In genomic region chr10:86286508-86286907, GRCm38 (mm10) we compare ENCODE assay signal across 17 mouse cellular contexts. TPM values are rescaled to one million over a fixed set of nuclear protein-coding genes. Genes with fewer than 3 reads are reported as not detected.
A peak's percentile ranks its signal among the peaks of the same experiment; 100 is the strongest.
DNase-seq lines count a peak whose midpoint lies in the region; ATAC-seq and TF ChIP-seq lines count a peak whose summit lies in the region.
"Had no signal": no experiment of that assay in that cellular context is flagged by ENCODE, and none has a peak within 500 bp of the region (broad histone marks: within the 10 kb centered on the region; RNA-seq: fewer than 3 reads in every experiment).

No protein-coding gene starts in this region.

- TF ChIP-seq CTCF in heart, adult 2 months (IDR thresholded peaks at IDR 0.05): no peak

- 0 out of 2 replicates have a peak, but pooled peaks have one; percentile 43 for TF ChIP-seq EP300 in heart, adult 2 months (IDR thresholded peaks at IDR 0.05; ENCODE audit: insufficient read depth, low read depth, low read length)

- no peak overlapping the region for H3K4me3 ChIP-seq in heart, adult 2 months
- H3K4me3 ChIP-seq in heart, embryonic 12.5 days: no peak overlapping the region
- H3K4me3 ChIP-seq: embryonic facial prominence, embryonic 12.5 days; lung, embryonic 15.5 days; neural tube, embryonic 12.5 days had no signal

- H3K36me3 ChIP-seq in heart, adult 2 months (ENCODE audit: control insufficient read depth, insufficient read depth, low read length): no peaks in the 10 kb centered on the region
- no peaks in the 10 kb centered on the region for H3K36me3 ChIP-seq in heart, embryonic 12.5 days
- H3K36me3 ChIP-seq: embryonic facial prominence, embryonic 12.5 days; lung, embryonic 15.5 days; neural tube, embryonic 12.5 days had no signal

- ATAC-seq in heart, embryonic 12.5 days (ENCODE audit: insufficient number of reproducible peaks, low FRiP score): no peak
- ATAC-seq: Patski had no signal

- no peak for TF ChIP-seq POLR2A in heart, adult 2 months (IDR thresholded peaks at IDR 0.05; ENCODE audit: insufficient read depth, low read depth, low read length)

- no peaks in the 10 kb centered on the region for H3K4me1 ChIP-seq in heart, adult 2 months (ENCODE audit: control insufficient read depth, insufficient read depth, low read length)
- no peaks in the 10 kb centered on the region for H3K4me1 ChIP-seq in heart, embryonic 12.5 days (replicated peaks)
- H3K4me1 ChIP-seq: embryonic facial prominence, embryonic 12.5 days; neural tube, embryonic 12.5 days had no signal

- no peak overlapping the region for H3K4me2 ChIP-seq in heart, embryonic 12.5 days
- H3K4me2 ChIP-seq: embryonic facial prominence, embryonic 12.5 days; lung, embryonic 15.5 days; midbrain, embryonic 11.5 days; neural tube, embryonic 12.5 days had no signal

- peak in 1 of 2 experiments; percentile 64 for DNase-seq in heart, adult 2 months
- DNase-seq in kidney, postnatal 25 days: peak; percentile 41 to 77
- DNase-seq in kidney, postnatal 4 days: no peak
- DNase-seq in ZHBTc4 (ENCODE audit: low read depth, low spot score): peak; percentile 16
- DNase-seq in lung, postnatal 25 days (ENCODE audit: low spot score): peak; percentile 84
- DNase-seq in cerebellum, adult 8-10 months: no peak
- DNase-seq: cerebellum, adult 9-10 months; heart, adult 11 months; liver; right cerebral cortex, postnatal 14 days had no signal

- no peak overlapping the region for H3K9ac ChIP-seq in heart, adult 2 months (ENCODE audit: low read depth, low read length)
- H3K9ac ChIP-seq in heart, embryonic 12.5 days: no peak overlapping the region
- H3K9ac ChIP-seq: embryonic facial prominence, embryonic 12.5 days; lung, embryonic 15.5 days; neural tube, embryonic 12.5 days had no signal

- H3K27me3 ChIP-seq in heart, adult 2 months (ENCODE audit: control insufficient read depth, insufficient read depth, low read length): no peaks in the 10 kb centered on the region
- no peaks in the 10 kb centered on the region for H3K27me3 ChIP-seq in heart, embryonic 12.5 days (replicated peaks)
- H3K27me3 ChIP-seq: embryonic facial prominence, embryonic 12.5 days; lung, embryonic 15.5 days; neural tube, embryonic 12.5 days; Patski had no signal

- H3K79me2 ChIP-seq in heart, adult 2 months (replicated peaks; ENCODE audit: control insufficient read depth, insufficient read depth, low read length): no peaks in the 10 kb centered on the region

- H3K9me3 ChIP-seq in heart, embryonic 12.5 days (replicated peaks): peaks cover 4% of the 10 kb centered on the region
- H3K9me3 ChIP-seq: embryonic facial prominence, embryonic 12.5 days; lung, embryonic 15.5 days; neural tube, embryonic 12.5 days had no signal

- intact Hi-C loops in heart, adult 2 months (cut with DNase I): no loop called here

- H3K27ac ChIP-seq in heart, adult 2 months: no peak overlapping the region
- no peak overlapping the region for H3K27ac ChIP-seq in heart, embryonic 12.5 days (ENCODE audit: poor library complexity, severe bottlenecking)
- H3K27ac ChIP-seq: embryonic facial prominence, embryonic 12.5 days; lung, embryonic 15.5 days; neural tube, embryonic 12.5 days had no signal

- WGBS in heart, adult 2 months: 71% methylated on average over 7 of the region's 7 CpGs
- 90% methylated on average over 7 of the region's 7 CpGs for WGBS in heart, embryonic 12.5 days

RNA-seq across cellular contexts. Expression of gene Timp3, which starts 13.7 kb away (rescaled TPM):
- 100 to 1,000 TPM; 154 to 174 TPM for total RNA-seq in heart, adult 2 months (2021)
- polyA plus RNA-seq in heart, adult 2 months (2012; rRNA removed): 80.2 and 114 TPM in 2 replicates
- polyA plus RNA-seq in heart, embryonic 12.5 days (2016; fragmentation: Nextera tagmentation; extraction: Ambion mirVana): 70.8 and 71.5 TPM in 2 replicates
- total RNA-seq: monocyte, adult 5-6 weeks had no signal

Comparison
In these comparisons a context has a peak if more than half of its experiments do, and no peak if none do; other contexts are left out.
1. DNase-seq: peak in kidney, postnatal 25 days (2 of 2), ZHBTc4 (single experiment) and lung, postnatal 25 days (single experiment); none in kidney, postnatal 4 days (0 of 2) and cerebellum, adult 8-10 months (single experiment).